Mouse (Mus musculus): ENCODE results near the gene Pla2g16.
A peak's percentile ranks its signal among the peaks of the same experiment; 100 is the strongest.

Gene Pla2g16

DNA sequence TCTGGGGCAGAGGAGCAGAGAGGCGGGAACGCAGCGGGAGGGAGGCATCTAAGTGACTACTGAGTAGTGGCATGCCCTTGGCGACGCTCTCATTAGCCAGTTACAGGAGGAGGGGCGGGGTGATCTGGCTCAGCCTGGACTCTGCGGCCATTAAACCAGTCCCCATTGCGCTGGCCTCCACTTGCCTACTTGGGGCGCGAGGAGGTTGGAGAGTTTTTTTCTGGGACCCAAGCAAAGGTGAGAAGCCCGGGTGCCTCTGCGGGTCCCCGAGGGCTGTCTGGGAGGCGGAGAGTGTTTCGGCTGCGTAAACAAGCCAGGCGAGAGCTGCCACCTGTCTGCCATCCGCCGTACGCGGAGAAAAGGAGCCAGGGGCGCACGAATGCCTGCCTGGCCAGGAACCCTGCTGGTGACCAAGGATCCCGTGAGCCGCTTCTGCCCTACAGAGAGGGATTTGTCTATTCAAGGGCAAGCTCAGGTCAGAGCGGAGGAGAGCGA lies at the start of gene Pla2g16:
Pla2g16 (plus strand) TSS at position 132 of the 495 bp plus-strand sequence.
- DNase-seq (ENCODE audit: low spot score in 2 of 2): peak; percentile 79 to 84

DNA sequence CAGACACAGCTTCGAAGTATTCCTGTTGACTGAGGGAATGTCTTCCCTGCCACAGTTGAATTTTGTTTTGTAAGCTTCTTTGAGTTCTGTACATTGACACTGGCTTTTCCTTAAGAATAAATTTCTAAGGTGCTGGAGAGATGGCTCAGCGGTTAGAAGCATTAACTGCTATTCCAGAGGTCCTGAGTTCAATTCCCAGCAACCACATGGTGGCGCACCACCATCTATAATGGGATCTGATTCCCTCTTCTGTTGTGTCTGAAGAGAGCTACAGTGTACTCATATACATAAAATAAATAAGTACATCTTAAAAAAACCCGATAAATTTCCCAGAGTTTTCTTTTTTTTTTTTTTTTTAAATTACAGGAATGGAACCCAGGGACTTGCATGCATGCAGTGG lies 49.2 kb upstream of the Pla2g16 start:
- DNase-seq (ENCODE audit: low spot score in 2 of 2): peak in 1 of 2 experiments; percentile 34

DNA sequence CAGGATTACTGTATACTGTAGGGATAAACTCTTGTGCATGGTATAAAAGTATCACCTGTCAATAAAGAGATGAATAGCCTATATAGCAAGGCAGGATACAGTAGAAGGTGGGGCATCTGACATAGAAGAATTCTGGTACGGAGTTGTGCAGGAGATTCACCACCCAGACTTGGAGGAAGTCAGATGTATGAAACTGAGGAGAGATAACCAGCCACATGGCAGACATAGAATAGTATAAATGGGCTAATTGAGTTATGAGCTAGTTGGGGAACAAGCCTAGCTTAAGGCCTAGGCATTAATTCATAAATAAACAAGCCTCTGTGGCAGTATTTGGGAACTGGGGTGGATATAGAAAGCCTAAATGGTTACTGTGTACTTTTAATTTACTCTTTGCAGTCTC lies 40.8 kb upstream of the Pla2g16 start:
- no peak for DNase-seq (ENCODE audit: low spot score in 2 of 2)

DNA sequence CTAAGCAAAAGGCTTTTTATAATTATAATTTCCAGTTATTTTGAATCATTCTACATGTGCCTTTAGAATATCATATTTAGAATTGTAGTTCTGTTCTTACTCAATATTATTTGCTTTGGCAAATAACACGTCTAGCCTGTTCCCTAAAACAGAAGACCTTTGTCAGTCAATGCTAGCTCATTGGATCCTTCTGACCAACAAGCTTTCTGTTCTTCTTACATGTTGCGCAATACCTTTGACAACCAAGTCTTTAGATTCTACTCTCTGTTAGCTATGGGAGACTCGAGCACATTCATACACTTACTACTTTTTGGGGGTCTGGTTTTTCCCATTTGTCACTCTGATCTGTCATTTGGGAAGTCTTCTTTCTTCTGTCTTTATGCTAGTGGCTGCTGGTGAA lies 35.6 kb upstream of the Pla2g16 start:
- no peak for DNase-seq (ENCODE audit: low spot score in 2 of 2)

DNA sequence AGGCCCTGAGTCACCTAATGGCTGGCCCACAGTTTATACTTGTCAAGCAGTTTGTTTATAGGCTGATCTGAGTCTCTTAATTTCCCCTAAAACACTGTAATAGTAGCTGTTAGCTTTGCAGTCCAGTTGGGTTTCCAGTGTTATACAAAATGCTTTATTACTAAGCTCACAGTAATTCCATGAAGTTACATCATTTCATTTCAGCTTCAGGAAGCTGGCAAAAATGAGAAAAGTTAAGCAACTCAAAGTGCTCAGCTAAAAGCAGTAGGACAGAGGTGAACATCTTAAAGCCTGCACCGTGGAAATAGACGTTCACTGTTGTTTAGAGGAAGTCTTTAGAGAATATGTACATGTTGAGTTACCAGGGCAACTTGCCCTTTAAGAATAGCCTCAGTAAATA lies 34.4 kb upstream of the Pla2g16 start:
- no peak for DNase-seq (ENCODE audit: low spot score in 2 of 2)

DNA sequence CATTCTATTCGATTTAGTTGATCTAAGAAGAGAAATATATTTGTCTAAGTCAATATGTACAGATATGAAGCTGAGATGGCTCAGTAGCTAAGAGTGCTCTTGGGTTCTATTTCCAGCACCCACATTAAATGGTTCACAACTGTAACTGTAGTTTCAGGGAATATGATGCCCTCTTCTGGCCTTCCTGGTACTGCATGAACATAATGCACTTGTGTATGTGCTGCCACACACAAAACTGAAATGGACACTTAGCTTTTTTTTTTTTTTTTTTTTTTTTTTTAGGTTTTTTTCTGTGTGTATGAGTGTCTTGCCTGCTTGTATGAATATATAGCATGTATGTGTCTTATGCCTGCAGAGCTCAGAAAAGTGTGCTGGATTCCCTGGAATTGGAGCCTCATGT lies 34.0 kb upstream of the Pla2g16 start:
- peak; percentile 26 to 65 for DNase-seq (ENCODE audit: low spot score in 2 of 2)

DNA sequence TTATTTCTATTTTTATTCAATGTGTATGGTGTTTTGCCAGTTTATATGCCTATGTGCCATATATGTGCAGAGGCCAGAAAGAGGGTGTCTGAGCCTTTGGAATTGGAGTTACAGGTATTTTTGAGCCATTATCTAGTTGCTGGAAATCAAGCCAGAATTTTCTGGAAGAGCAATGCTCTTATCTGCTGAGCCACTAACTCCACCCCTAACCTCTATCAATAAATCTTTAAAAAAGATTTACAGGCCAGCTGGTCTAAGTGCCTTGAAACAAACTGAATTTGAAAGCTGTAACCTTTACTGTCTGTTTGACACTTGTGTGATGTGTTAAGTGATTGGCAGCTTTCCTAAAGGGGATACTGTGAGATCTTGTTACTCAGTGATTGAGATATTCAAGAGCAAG lies 33.5 kb upstream of the Pla2g16 start:
- DNase-seq (ENCODE audit: low spot score in 2 of 2): no peak

DNA sequence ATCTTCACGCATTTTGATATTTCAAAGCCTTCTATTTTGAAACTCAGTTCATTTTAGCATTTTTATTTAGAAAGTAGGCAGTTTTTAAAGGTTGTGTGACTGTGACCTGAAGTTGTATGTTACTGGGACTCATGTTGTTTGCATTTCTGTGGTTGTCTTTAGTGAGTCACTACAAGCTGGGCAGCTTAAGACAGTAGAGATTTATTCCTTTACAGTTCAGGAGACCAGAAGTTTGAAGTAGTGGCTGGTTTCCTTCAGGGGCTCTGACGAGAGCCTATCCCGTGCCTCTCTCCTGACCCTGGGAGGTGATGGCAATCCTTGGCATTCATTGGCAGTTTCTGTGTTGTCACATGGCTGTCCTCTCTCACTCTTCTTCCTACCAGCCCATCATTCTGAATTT lies 32.4 kb upstream of the Pla2g16 start:
- DNase-seq (ENCODE audit: low spot score in 2 of 2): no peak

DNA sequence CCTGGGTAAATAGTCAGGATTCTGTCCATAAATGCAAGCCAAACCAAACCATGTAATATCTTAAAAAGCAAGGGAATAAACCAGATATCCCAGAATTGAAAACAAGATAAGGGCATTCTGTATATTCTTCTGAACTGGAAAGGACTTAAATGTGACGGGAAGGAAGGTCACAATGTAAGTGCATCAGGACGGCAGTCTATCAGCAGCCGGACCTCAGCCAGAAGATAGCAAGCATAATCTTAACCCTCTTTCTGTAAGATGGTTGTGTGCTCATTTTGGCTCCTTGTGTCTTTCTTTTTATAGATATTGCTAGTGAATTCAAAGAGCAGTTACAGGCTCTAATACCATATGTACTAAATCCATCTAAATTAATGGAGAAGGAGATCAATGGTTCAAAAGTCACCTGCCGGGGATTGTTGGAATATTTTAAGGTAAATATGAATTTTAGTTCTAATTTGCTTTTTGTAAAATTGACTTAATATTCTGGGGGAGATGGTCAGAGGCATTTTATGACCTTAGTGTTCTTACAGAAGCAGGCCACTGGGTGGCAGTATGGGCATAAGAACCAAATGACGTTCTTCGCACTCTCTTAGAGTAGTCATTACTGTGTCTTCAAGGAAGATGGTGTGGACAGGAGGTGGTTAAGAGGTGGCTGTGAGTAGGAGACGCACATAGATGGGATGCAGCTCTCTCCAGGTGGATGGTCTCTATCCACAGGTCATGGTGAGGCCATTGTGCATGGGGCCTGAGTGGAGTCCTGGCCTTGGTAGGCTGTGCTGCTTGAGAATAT lies 28.4 kb upstream of the Pla2g16 start:
- DNase-seq (ENCODE audit: low spot score in 2 of 2): peak; percentile 63 to 82

DNA sequence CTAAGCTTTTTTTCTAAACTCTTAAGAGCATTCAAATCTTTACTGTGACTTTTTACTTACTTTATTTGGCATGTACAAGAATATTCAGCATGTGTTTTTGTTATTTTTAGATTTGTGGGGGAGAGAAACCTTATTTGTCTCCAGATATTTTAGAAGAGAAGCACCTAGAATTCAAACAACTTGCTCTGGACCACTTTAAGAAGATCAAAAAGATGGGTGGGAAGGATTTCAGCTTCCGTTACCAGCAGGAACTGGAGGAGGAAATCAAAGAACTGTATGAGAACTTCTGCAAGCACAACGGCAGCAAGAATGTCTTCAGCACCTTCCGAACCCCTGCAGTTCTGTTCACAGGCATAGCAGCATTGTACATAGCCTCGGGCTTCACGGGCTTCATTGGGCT lies 25.4 kb upstream of the Pla2g16 start:
- DNase-seq (ENCODE audit: low spot score in 2 of 2): no peak

DNA sequence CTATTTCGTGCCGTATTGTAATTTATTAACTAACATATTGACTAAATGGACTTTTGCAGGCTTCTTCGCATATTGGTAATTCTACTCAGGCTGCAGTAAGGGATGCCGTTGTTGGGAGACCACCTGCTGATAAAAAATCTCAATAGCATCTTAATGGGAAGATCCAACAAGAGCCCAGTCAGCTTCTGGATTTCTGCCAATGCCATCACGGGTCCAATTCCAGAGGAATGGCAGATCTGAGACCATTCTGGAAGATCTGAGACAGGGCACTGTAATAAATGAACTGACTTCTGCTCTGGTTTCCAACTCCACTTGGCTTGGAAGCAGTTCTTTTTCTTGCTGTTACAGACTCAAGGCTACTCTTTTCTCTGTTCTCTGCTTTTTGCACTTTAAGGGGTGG lies 23.4 kb upstream of the Pla2g16 start:
- no peak for DNase-seq (ENCODE audit: low spot score in 2 of 2)

DNA sequence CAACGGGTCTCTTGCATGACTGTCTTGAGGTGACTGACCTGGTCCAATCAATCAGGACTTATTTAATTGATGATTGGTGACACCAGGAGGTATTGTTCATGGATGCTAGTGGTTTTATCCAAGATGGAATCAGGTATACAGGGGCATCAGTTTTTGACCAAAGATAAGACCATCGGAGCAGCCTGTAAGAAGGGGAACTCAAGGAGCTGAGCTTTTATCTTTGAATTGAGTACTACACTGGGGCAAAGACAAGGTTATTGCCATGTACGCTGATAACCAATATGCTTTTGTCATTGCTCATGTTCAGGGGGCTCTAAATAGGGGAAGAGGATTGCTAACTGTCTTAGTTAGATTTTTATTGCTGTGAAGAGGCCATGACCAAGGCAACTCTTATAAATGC lies 8.3 kb upstream of the Pla2g16 start:
- no peak for DNase-seq (ENCODE audit: low spot score in 2 of 2)

DNA sequence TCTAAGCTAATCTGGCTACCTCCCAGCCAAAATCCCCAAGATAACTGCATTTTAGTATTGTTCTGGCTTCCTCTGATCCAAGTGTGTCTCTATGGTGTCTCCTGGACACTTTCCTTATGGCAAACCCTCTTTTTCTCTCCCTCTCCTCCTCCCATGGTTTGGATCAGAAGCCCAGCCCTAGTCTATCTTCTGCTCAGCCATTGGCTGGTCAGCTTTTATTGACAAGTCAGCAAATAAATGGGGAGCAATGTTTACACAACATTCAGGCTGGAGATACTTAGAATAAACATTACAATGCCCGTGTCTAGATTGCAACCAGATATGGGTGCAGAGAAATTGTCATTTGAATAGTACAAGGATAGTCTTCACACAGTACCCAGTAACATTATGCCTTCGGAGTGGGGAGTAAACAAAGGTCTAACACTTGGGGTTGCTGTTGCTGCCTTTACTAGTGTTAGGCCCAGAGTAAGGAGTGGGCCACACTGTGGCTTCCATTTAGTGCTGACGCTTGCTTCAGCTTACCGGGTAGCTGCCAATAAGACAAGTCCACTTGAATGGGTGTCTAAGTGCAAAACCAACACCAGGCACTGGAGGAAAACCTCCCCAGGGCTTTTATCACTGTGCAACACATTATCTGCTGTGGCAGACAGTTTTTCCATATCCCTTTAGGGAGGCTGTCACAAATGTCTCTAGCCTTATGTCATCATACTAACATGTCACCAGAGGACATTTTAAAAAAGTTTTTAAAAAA lies 5.5 kb upstream of the Pla2g16 start:
- peak; percentile 38 to 50 for DNase-seq (ENCODE audit: low spot score in 2 of 2)

DNA sequence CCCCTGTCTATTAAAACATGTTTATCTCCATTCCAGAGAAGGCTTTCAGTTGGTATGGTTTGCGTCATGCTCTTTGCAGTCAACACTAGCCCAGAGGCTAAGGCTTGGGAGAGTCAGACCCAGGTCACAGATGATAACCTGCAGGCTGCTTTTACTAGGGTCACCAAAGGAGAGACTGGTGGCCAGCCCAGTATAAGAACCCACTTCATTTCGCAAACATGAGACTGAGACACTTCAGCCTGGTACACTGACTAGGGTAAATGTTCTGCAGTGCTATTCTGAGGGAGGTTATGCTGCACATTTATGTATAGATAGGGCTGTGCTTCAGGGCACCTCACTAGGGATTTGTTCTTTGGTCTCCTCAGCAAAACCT lies 5.0 kb upstream of the Pla2g16 start:
- DNase-seq (ENCODE audit: low spot score in 2 of 2): peak; percentile 20 to 34

DNA sequence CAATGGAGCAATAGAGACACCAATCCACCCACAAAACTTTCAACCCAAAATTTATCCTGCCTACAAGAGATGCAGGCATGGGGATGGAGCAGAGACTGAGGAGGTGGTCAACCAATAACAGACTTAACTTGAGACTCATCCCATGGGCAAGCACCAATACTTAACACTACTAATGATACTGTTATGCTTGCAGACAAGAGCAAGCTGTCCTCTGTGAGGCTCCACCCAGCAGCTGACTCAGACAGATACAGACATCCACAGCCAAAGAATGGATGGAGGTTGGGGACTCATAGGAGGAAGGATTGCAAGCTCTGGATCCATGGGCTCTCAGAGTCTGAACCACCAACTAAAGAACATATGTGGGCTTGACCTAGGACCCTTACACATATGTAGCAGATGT lies 3.8 kb upstream of the Pla2g16 start:
- peak; percentile 24 to 47 for DNase-seq (ENCODE audit: low spot score in 2 of 2)

DNA sequence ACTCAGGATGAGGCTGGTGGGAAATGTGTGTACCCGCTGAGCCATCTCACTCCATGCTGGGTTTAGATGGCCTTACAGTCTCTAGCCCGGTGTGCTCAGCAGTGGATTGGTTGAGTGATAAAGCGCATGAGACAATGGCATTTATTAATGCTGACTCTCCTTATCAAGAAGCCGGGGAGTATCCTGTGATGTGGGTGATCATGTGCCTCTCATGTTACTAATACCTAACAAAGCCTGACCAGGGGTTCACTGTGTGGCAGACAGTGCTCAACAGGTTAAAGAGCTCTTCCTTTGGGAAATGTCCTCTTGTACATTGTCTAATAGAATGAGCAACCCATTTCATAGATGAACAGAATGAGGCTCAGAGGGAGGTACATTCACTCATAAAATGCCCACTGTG lies 2.4 kb upstream of the Pla2g16 start:
- no peak for DNase-seq (ENCODE audit: low spot score in 2 of 2)

DNA sequence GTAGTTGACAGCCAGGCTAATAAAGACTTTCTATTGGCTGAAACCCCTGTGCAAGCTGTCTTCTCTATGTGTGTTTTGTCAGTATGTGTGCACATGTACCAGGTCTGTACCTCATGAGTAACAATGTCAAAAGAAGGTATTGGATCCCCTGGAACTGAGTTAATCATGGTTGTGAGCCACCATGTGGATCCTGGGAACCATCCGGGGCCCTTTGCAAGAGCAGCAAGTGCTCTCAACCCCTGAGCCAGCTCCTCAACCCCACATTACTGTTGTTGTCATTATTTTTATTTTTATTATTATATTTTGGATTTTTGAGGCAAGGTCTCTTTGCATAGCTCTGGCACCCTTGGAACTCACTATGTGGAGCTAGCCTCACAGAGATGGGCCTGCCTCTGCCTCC lies 618 bp upstream of the Pla2g16 start:
- DNase-seq (ENCODE audit: low spot score in 2 of 2): no peak

DNA sequence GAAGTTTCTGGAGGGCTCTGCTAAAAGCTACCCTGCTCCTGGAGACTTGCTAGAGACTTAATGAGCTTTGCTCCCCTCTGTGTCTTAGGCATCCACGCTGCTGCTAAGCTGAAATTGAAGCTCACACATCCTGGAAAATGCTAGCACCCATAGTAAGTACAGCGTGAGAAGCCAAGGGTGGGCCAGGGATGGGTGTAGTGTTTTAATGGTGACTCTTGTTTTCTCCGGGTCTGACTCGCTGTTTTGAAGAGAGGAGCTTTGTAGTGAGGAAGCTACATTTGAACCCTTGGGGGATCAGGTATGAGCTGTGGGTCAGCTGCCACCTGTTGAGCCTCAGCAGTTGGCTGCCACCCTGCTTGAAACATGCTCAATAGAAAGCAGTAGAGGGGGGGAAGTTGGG lies 585 bp downstream of the Pla2g16 start:
- DNase-seq (ENCODE audit: low spot score in 2 of 2): no peak

DNA sequence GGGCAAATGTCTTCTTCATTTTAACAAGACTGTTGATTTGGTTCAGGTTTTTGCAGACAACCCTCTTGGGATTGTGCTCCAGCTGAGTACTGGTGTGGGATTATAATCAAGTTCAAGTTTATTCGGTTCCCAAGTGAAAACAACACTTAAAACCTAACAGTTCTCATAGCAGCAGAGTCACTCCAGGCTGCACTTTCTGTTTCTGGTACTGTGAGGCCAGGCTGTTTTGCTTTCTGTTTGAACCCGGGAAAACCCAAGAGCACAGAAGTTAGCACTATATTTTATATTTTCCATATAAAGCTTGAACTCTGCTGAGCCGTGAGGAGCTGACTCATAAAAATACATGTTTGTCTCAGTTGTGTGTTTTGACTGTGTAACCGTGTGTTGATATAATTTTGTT lies 1.4 kb downstream of the Pla2g16 start:
- no peak for DNase-seq (ENCODE audit: low spot score in 2 of 2)

DNA sequence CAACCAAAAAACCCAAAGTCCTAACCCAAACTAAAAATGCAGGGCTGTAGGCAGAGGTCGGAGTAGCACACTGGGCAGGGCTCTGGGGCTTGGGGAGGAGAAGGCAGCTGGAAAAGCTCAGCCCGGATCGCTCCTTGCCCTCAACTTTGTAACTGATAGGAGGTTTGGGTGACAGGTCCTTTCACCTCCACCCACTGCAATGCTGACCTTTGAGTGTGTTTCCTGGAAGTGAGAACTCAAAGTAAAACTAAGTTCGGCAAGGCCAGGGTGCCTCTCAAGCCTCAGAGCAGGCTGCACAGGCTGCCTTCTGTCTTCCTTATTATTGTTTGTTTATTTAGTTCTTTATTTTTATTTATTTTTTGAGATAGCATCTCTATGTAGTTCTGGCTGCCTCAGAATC lies 2.7 kb downstream of the Pla2g16 start:
- DNase-seq (ENCODE audit: low spot score in 2 of 2): no peak

DNA sequence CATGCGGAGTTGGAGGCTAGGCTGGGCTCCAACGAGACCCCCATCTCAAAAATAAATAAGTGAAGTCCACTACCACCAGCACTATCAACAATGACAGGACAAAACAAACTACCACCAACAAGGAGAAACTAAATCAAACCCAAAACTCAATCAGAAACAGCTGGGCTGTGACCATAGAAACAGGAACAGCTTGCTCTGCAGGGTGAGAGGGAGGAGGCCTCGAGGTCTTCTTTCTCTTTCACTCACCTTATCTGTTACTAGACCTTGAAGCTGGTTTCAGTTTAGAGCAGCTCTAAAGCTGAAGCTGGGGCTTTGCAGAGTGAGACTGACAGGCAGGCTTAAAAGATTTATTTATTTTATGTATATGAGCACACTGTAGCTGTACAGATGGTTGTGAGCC lies 4.2 kb downstream of the Pla2g16 start:
- DNase-seq (ENCODE audit: low spot score in 2 of 2): no peak

DNA sequence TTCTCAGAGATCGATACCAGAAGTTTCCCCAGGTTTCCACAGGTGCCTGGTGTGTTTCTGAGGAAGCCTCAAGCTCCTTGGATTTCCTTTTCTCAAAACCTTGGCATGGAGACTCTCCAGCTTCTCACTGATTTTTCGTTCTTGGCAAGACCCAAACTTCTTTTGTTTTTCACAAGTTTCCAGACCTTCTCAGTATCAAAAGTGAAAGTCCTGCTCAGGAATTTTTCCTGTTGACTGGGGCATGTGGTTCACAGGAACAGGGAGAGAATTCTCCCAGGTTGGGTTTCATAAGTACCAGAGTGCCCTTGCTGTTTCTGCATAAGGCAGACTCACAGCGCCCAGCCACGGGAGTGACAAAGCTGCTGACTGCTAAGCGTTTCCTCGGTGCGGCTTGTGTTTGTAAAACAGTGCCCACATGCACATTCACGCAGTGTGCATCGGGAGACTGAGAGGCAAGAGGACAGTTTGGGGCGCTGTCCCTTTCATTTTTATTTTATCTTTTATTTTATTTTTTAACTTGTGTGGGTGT lies 5.4 kb downstream of the Pla2g16 start:
- DNase-seq (ENCODE audit: low spot score in 2 of 2): no peak

DNA sequence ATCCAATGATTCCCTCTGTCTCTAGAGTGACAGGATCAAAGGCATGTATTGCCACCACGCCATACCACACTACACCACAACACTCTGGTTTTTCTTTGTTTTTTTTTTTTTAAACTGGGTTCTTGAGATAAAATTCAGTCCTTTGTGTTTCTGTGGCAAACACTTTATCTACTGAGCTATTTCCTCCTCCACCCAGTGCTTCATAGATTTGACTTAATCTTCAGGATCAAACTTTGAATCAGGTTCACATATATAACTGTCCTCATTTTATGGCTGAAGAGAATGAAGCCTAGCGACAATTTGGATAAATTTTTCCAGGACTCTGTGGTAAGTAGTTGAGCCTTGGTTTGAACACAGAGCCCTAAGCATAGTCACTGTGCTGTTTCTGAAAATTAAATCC lies 6.4 kb downstream of the Pla2g16 start:
- no peak for DNase-seq (ENCODE audit: low spot score in 2 of 2)
